Mouse (Mus musculus) urinary bladder, postnatal 14 days (tissue): Measurements from ENCODE around the gene Lhx8.

Experiments
- DNase-seq: peaks from one replicate; pipeline ENCODE4 v3.0.0; 2021; ENCODE audit warnings: low spot score

The Lhx8 gene

GRCm38 (mm10) chr3:154330181-154331002, at the start of gene Lhx8:
TSS of gene Lhx8 (minus strand) at chr3:154330659.
- no peak for DNase-seq

DNA sequence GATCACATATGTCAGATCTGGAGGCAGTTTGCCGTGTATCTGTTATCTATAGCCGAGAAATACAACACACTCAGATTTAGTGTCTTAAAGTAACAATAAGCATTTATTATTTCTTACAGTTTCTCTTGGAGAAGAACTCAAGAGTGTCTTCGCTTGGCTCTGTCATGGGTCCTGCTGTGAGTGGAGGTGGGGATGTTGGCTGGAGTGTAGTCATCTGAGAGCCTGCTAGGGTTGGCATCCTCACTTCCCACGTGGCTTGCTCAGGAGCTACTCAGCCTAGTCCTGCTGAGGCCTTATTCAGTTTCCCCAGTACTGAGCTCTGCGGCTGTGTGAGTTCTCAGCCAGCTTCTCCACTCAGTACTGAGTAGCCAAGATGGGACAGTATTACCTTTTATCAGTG, 43.1 kb upstream of the Lhx8 start:
- no peak for DNase-seq

DNA sequence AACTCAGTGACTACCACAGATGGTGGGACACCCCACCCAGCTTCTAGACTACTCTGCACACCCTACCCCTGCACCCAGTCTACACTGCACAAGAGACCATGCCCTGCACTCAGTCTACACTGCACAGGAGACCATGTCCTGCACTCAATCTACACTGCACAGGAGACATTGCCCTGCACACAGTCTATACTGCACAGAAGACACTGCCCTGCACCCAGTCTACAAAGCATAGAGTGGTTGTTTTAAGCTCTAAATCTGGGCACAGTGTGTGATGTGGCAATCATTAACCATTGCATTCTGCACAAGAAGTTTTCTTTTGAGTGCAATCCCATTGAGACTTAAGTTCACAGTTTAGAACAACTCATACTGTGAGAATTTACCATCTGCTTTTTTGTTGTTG, 42.2 kb upstream of the Lhx8 start:
- no peak for DNase-seq

- no peak for DNase-seq
Observed at GRCm38 (mm10) chr3:154367327-154367726, 36.9 kb upstream of the Lhx8 start.

GRCm38 (mm10) chr3:154364604-154365209, 34.2 kb upstream of the Lhx8 start:
- no peak for DNase-seq

DNA sequence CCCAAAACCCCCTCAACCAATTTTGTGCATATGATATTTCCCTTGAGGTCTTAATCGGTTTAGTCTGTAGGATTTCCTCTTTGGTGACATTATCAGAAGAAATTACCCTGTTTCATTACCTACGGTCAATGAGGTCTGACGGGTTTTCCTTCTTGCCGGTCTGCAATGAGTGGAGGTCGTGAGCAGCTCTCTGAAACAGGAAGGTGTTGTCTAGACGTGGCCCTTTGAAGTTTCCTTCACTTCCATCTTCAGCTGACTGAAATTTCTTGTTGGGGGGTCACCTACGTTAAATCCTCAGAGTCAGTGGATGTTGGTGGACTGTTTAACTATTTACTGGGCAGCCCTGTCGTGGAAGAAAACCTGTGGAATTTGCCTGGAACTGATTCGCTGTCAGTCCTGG, 33.0 kb upstream of the Lhx8 start:
- no peak for DNase-seq

DNA sequence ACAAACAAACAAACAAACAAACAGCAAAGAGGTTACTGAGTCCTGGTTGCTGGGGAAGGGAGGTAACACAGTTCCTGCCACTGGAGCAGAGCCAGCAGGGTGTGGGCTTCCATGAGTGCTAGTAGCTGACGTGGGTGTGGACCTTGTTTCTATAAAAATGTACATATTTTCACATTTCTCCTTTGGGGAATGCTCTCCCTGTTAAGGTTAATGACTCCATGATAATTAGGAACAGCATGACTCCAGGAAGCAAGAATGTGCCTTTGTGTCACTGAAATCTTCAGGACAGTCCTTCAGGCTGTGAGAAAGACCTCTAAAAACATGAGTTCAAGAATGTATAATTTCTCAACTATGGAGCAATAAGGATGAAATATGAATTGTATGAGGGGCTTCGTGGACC, 28.8 kb upstream of the Lhx8 start:
- no peak for DNase-seq

- DNase-seq = no peak
Observed at GRCm38 (mm10) chr3:154340294-154340914, 9.9 kb upstream of the Lhx8 start.

DNA sequence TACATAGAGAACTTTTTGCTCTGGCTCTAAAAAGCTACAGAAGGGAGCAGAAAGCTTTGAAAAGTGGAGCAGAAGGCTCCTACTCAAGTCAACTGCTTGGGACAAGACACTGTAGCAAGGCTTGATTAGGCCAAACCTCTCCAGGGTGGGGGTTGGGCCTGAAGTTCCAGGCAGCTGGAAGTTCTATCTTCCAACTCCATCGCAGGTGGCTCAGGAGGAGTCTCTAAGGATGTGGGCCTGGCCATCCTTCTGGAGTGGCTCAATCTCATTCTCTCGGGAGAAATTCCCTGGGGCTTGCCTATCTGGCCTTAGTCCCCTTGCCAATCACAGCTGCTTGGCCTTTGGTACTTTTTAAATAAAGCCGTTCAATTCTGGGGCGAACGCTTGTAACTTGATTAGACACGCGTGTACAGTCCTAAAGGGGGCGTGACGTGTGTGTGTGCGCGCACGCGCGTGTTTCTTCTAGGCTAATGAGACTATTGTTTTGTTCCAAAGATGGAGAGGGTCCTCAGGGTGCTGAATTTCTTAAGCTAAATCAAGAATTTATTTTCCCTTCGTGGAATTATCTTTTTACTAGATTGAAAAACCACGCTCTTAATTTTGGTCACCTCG, 9.3 kb upstream of the Lhx8 start:
- DNase-seq = no peak

- no peak for DNase-seq
Observed at GRCm38 (mm10) chr3:154334806-154335205, 4.3 kb upstream of the Lhx8 start.

GRCm38 (mm10) chr3:154333401-154333999, 3.0 kb upstream of the Lhx8 start:
- DNase-seq = no peak

GRCm38 (mm10) chr3:154332941-154333340, 2.5 kb upstream of the Lhx8 start:
- DNase-seq = no peak

GRCm38 (mm10) chr3:154332213-154332530, 1.7 kb upstream of the Lhx8 start:
- DNase-seq = no peak

DNA sequence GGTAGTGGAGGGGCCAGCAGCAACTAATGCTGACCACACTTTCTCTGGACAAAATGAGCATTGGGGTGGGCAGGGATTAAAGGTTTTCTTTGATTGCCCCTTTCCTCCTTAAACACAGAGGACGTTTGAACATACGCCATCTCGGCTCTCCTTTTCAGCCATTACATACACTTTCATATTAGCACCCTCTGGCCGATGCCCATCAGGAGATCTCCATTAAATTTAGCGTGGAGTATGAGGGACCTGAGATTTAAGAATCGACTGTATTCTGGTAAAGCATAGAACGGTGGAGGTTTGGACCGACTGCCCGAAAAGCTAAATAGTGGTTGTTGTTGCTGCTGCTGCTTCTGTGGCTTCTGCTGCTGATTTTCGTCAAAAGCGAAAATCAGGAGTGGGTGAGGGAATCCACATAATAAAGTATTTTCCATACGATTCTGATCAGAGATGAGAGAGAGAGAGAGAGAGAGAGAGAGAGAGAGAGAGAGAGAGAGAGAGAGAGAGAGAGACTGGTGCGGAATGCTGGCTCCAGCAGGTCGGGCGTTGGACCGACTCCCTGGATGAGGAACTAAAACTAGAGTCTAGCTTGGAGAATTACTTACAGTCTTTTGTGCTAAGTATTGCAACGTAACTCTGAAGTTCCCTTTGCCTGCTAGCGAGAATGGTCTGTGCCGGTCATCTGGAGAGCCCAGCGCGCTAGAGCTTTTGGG, 1.2 kb upstream of the Lhx8 start:
- no peak for DNase-seq

DNA sequence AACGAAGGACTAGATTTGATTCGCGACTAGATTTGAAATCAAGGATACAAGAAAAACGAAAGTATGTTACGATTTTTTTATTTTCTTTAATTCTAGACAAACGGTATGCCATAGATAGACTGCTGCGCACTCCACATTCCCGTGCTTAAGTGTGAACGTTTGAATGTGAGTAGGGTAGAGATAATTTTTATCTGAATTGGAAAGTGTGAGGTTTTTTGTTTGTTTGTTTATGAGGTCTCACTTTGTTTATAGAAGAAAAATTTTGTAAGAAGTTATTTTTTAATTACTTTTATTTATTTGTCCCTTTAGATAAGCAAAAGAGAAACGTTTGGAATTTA, 513 bp upstream of the Lhx8 start:
- no peak for DNase-seq

DNA sequence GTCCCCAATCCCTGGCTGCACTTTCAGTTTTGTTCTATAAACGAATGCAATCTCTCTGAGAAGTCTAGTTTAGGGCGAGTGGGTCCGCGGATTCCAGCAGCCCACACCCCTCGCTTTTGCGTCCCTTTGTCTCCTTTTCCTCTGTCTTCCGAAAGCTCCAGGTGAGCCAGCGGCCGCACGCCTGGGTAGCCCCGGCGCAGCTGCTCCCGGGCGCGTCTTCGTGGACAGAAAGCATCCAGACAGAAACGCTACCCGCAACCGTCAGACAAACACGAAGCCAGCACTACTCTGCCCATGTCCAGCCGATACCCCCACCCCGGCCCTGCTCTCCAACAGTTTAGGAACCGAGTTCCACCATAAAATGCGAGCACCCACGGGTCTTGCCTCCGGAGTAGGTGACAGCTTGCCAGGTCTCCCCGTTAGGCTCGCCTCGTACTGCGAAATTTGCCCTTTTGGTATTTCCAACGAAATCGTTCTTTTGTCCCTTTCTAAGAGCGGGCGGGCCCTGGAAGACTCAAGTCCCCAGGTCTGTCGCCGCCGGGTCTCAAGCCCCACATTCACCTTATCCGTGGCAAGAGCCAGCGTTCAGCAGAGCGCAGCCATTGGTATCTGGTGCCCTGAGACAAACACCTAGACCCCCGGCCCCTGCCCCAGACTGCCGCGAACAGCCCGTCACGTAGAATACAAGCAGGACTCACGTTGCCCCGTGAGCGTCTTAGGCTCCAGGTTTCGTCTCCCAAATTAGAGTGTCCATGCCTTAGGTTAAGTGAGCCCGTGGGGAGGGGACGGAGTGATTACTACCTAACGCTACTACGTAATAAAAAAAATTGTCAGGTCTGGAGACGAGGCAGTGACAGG, 907 bp downstream of the Lhx8 start:
- no peak for DNase-seq

DNA sequence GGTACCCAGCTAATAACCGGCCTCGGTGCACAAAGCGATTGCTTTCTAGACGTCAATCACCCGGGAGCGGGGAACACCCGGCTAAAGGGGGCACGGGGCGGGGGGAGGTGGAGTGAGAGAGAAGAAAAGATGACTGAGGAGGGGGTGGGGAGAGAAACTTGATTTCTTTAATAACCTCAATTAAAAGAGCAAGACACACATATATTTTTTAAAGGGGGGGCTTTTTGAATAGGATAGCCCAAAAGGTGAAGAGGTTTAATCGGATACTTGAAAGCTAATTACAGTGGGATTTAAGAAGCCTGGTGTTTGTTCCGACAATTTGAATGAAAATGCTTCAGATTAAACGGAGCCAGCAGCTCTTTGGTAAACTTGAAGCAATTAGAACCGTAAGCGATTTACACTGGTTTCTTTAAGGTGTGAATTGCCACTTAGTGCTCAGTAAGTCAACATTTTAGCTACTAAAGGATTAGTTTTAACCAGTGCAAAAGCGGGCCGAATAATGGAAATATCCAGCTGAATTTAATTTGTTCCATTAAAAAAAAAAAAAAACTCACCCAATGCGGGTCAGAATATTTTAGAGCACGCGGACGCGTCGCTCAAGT, 1.6 kb downstream of the Lhx8 start:
- no peak for DNase-seq

DNA sequence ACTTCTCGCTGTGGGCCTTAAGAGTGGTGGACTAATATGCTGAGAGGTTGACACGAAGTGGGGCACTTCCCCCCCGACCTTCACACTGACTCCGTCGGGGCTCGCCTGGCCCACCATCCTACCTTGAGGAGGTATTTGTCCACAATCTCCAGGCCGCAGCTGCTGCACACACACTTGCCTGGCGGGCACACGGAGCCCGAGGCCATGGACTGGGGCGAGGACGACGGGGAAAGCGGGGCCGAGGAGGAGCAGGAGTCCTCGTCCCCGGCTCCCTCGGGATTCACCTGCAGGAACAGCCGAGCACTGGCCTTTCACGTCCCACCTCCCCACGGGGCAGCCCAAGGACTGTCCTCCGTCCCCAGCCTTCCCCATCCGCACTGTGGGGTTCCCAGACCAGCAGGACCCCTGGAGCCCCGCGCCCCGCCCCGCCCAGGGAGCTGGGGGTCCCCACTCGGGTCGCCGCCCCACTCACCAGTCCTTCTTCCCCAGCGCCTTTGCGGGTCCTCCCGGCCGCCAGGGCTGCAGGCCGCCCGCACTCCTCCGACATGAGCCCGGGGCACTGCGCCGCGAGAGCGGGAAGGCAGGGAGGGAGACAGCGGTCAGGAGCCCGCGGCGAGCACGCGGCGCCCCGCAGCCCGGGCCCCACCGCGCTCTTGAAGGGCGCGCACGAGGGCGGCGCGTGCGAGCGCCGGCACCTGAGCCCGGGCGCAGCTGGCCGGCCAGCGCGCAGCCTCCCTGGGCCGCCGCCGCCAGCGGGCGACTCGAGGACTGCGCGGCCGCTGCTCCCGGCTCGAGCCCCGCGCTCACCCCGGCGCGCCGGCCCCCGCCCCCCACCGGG, 2.4 kb downstream of the Lhx8 start:
- DNase-seq = no peak

DNA sequence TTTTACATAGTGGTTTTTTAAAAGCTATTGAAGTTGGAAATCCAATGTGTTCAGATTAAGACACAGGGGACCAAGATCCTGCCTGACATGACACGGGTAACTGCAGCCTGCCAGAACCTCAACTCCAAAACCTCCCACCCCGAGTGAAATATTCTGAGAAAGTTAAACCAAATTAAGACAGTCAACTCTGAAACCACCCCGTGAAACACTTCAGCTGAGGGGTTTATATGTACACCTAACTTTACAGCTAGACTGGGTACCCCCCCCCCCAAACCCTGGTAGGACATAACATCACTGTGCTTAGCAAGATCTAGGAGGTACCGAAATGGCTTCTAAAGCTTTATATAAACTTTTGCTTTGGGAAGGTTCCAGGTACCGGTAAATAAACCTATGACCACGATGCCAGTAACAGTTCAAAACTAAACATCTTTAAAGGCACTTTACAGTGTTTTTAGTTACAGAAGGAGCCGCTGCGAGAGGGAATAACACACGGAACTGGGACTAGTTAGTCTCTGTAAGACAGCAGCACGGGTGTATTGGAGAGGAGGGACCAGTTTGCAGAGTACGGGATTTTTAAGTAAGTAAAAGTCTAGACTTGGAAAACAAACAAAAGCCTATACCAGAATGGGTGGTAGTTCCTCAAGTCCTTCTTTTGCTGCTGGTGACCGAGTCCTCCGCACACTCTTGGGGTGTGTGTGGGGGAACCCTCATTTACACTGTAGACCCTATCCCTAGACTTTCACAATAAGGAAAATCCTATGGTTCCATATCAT, 3.2 kb downstream of the Lhx8 start:
- no peak for DNase-seq
